Mouse (Mus musculus) monocyte, adult 59 days (primary cell): ENCODE data around the gene Iqcb1. TPM values are rescaled to one million over a fixed set of nuclear protein-coding genes. Genes with fewer than 3 reads are reported as not detected.

Experiments used
- total RNA-seq, 2 experiments: library from RNA; stranded (reverse); gene quantifications; one replicate each; pipeline ENCODE4 v1.2.4; 2023

Iqcb1 gene
- total RNA-seq, result 10 to 100 TPM; 11.6 to 12.8 TPM

DNA sequence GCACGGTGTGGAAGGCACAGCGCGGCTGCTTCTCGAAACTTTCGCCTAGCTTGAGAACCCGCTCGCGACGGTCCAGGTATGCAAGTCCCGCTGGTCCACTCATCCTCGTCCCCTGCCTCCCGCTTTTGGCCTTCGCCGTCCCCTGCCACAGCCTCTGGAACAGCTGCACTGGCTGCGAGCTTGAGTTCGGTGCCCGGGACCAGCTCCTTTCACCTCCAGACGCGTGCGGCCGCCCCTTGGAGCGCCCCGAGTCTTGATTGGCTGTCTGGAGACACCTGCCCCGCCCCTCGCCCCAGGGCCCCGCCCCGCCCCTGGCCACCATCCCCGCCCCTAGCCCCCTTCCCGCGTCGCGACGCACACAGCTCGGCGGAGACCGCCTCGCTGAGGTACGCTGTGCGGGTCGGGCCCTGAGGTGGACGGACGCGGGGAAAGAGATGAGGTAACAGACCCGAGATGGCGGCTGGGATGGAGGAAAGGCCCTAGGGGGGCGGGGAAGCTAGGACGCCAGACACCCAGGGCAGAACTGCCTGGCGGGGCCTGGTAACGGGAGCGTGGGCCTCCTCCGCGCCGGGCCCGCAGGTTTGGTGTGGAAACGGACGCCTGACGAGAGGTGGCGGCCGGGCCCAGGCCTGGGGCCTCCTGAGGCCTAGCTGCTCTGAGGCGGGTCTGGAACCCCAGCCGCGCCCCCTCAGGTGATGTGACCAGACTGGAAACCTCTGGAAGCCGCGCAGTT, at the start of gene Iqcb1:
Iqcb1 (plus strand) TSS at position 332 of the 733 bp plus-strand sequence.

GRCm38 (mm10) chr16:36784594-36785313, 43.4 kb upstream of the Iqcb1 start, which contains the start of gene Slc15a2:
Slc15a2 (minus strand) TSS chr16:36784962.

DNA sequence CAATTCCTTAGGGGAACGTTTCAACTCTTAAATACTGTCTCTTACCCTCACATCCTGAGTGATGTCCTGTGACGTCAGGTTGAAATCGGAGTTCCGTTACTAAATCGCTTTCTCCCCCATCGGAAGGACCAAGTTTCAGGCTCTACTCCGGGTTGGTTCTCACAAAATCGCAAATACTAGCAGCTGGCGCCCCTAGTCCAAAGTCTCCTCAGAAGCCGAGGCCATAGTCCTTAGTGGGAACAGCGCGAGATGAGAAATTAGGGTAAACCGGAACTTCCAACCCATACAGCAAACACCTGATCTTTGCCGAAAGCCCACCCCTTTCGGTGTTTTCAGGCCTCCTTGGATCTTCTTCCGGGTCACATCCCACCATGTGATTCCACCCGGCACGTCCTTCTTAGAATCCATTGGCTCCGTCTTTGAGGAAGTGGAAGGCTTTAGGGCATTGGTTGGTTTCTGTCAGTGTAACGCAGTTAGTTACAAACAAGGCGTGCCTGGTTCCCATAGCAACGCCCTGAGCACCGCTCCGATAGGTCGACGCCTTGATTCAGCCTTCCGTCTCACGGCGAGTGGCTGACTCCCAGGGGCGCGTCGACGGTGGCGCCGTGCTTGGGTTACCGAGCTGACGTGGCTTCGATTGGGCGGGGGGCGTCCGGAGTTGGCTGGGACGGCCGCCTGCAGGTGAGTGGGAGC, 46.5 kb downstream of the Iqcb1 start, which contains the start of the genes Eaf2 and Golgb1:
Eaf2 (minus strand) TSS at position 421 of the 693 bp plus-strand sequence.
Golgb1 (plus strand) TSS at position 558 of the 693 bp plus-strand sequence.

Other genes with a start within 250 kb of the Iqcb1 start
- gene Cd86, start 162.3 kb upstream of the Iqcb1 start, total RNA-seq, result 100 to 1,000 TPM; 187 to 206 TPM
- 1 to 10 TPM; 3.0 to 3.2 TPM for gene Ildr1, start 134.4 kb upstream of the Iqcb1 start, total RNA-seq
- gene Slc15a2, start 43.4 kb upstream of the Iqcb1 start, total RNA-seq, result 10 to 100 TPM; 24.7 to 32.9 TPM
- 1 to 10 TPM; 2.0 to 3.0 TPM for gene Eaf2, start 46.6 kb downstream of the Iqcb1 start, total RNA-seq
- gene Golgb1, start 46.8 kb downstream of the Iqcb1 start, total RNA-seq, result 10 to 100 TPM; 39.1 to 42.7 TPM
- gene Hcls1, start 106.6 kb downstream of the Iqcb1 start, total RNA-seq, result 100 to 1,000 TPM; 424 to 435 TPM
- under 1 TPM in 1 of 2 experiments, not detected in 1; 0.18 TPM for gene Fbxo40, start 162.1 kb downstream of the Iqcb1 start, total RNA-seq
- under 1 TPM; 0.58 to 0.79 TPM for gene Polq, start 183.4 kb downstream of the Iqcb1 start, total RNA-seq